Mouse (Mus musculus) intestine, embryonic 15.5 days (tissue): ENCODE data around the gene Cygb. TPM values are rescaled to one million over a fixed set of nuclear protein-coding genes. Genes with fewer than 3 reads are reported as not detected.
A peak's percentile ranks its signal among the peaks of the same experiment; 100 is the strongest.

Experiments used
- ATAC-seq: fragments of 200-750 bp; cut with Nextera tagmentation; 2 replicates; pipeline ENCODE4 v1.8.0; 2017; ENCODE audit warnings: moderate TSS enrichment, moderate library complexity
- H3K27ac ChIP-seq: fragments of 300-500 bp; sonication (generic); 2 replicates; pipeline ENCODE4 v1.5.1; 2015; ENCODE audit warnings: mild to moderate bottlenecking, inconsistent platforms
- H3K27me3 ChIP-seq: fragments of 300-500 bp; sonication (generic); replicated peaks from 2 replicates; pipeline ENCODE4 v1.6.1; 2015; ENCODE audit warnings: inconsistent platforms
- H3K36me3 ChIP-seq: fragments of 300-500 bp; sonication (generic); 2 replicates; pipeline ENCODE4 v1.6.1; 2015; ENCODE audit warnings: inconsistent platforms
- H3K4me1 ChIP-seq: fragments of 300-500 bp; sonication (generic); replicated peaks from 2 replicates; pipeline ENCODE4 v1.6.1; 2015; ENCODE audit warnings: inconsistent platforms
- H3K4me2 ChIP-seq: fragments of 300-500 bp; sonication (generic); replicated peaks from 2 replicates; pipeline ENCODE4 v1.6.1; 2015; ENCODE audit warnings: mild to moderate bottlenecking, inconsistent platforms
- H3K4me3 ChIP-seq: fragments of 300-500 bp; sonication (generic); replicated peaks from 2 replicates; pipeline ENCODE4 v1.5.1; 2015; ENCODE audit warnings: inconsistent platforms
- H3K9ac ChIP-seq: fragments of 300-500 bp; sonication (generic); 2 replicates; pipeline ENCODE4 v1.6.1; 2015; ENCODE audit warnings: inconsistent platforms
- H3K9me3 ChIP-seq: fragments of 300-500 bp; sonication (generic); 2 replicates; pipeline ENCODE4 v1.6.1; 2016; ENCODE audit warnings: inconsistent platforms
- WGBS: fragments of 180-500 bp; shearing (Covaris S2); methylation state at CpG from one replicate; pipeline ENCODE4 v1.1.7; 2015; 5-methylcytosine and 5-hydroxymethylcytosine counted together
- polyA plus RNA-seq: library from polyadenylated mRNA; unstranded; fragments of >200 nt; fragmentation: Nextera tagmentation; extraction: Ambion mirVana; gene quantifications from 2 replicates; pipeline ENCODE4 v1.2.1, GENCODE M21; 2015

The Cygb gene
- polyA plus RNA-seq, 1 experiment from 2014 or later = 12.9 TPM

- 0 out of 2 replicates have a peak overlapping the region, but pooled peaks have one; percentile 85 for H3K27ac ChIP-seq
- no peak overlapping the region for H3K4me3 ChIP-seq
- H3K27me3 ChIP-seq = peaks cover 29% of the 10 kb centered on the region
- 85% methylated on average over 13 of the region's 13 CpGs for WGBS
- H3K36me3 ChIP-seq = no peaks in the 10 kb centered on the region
- no peaks in the 10 kb centered on the region for H3K9me3 ChIP-seq
- no peak overlapping the region for H3K9ac ChIP-seq
- peaks cover 44% of the 10 kb centered on the region for H3K4me1 ChIP-seq
- ATAC-seq = no peak
- no peak overlapping the region for H3K4me2 ChIP-seq
Measured at GRCm38 (mm10) chr11:116649711-116650337, 4.3 kb downstream of the Cygb start.

- H3K36me3 ChIP-seq = no peaks in the 10 kb centered on the region
- H3K4me2 ChIP-seq = no peak overlapping the region
- H3K9ac ChIP-seq = 0 out of 2 replicates have a peak overlapping the region, but pooled peaks have one; percentile 4
- H3K9me3 ChIP-seq = no peaks in the 10 kb centered on the region
- no peak overlapping the region for H3K4me3 ChIP-seq
- H3K4me1 ChIP-seq = peaks cover 44% of the 10 kb centered on the region
- H3K27ac ChIP-seq = peak overlapping the region; percentile 85
- 74% methylated on average over 10 of the region's 10 CpGs for WGBS
- peaks cover 21% of the 10 kb centered on the region for H3K27me3 ChIP-seq
- no peak for ATAC-seq
Measured at GRCm38 (mm10) chr11:116648976-116649375, 5.1 kb downstream of the Cygb start.

GRCm38 (mm10) chr11:116648213-116648921, 5.7 kb downstream of the Cygb start:
- ATAC-seq = no peak
- H3K27me3 ChIP-seq = peaks cover 15% of the 10 kb centered on the region
- no peaks in the 10 kb centered on the region for H3K9me3 ChIP-seq
- peak overlapping the region; percentile 85 for H3K27ac ChIP-seq
- H3K9ac ChIP-seq = 0 out of 2 replicates have a peak overlapping the region, but pooled peaks have one; percentile 4
- 41% methylated on average over 18 of the region's 18 CpGs for WGBS
- H3K36me3 ChIP-seq = no peaks in the 10 kb centered on the region
- no peak overlapping the region for H3K4me3 ChIP-seq
- no peak overlapping the region for H3K4me2 ChIP-seq
- H3K4me1 ChIP-seq = peaks cover 45% of the 10 kb centered on the region

- H3K4me3 ChIP-seq = no peak overlapping the region
- peaks cover 46% of the 10 kb centered on the region for H3K4me1 ChIP-seq
- H3K4me2 ChIP-seq = no peak overlapping the region
- peaks cover 8% of the 10 kb centered on the region for H3K27me3 ChIP-seq
- H3K9ac ChIP-seq = no peak overlapping the region
- no peaks in the 10 kb centered on the region for H3K36me3 ChIP-seq
- H3K27ac ChIP-seq = peak overlapping the region; percentile 85
- peak; percentile 35; the same call in 1 of the 2 replicates for ATAC-seq
- WGBS = 35% methylated on average over 11 of the region's 11 CpGs
- H3K9me3 ChIP-seq = no peaks in the 10 kb centered on the region
Measured at GRCm38 (mm10) chr11:116647340-116647991, 6.6 kb downstream of the Cygb start.

- Histone ChIP-seq H3K4me3 (no peak overlapping the region), H3K27ac (peak overlapping the region; percentile 85; the same call in 1 of the 2 replicates), H3K9me3 (no peaks in the 10 kb centered on the region), H3K4me2 (no peak overlapping the region), H3K36me3 (no peaks in the 10 kb centered on the region), H3K27me3 (0 out of 2 replicates have a peak, but pooled peaks cover 2% of the 10 kb centered on the region), H3K4me1 (peaks cover 43% of the 10 kb centered on the region), H3K9ac (no peak overlapping the region)
- no peak for ATAC-seq
- WGBS = 89% methylated on average over 7 of the region's 7 CpGs
Measured at GRCm38 (mm10) chr11:116646771-116647170, 7.3 kb downstream of the Cygb start.

GRCm38 (mm10) chr11:116646136-116646535, 8.0 kb downstream of the Cygb start:
- no peak overlapping the region for H3K4me3 ChIP-seq
- H3K27ac ChIP-seq = no peak overlapping the region
- no peaks in the 10 kb centered on the region for H3K36me3 ChIP-seq
- WGBS = 69% methylated on average over 11 of the region's 11 CpGs
- H3K4me2 ChIP-seq = no peak overlapping the region
- H3K27me3 ChIP-seq = 0 out of 2 replicates have a peak, but pooled peaks cover 2% of the 10 kb centered on the region
- no peak for ATAC-seq
- peaks cover 43% of the 10 kb centered on the region for H3K4me1 ChIP-seq
- H3K9ac ChIP-seq = no peak overlapping the region
- no peaks in the 10 kb centered on the region for H3K9me3 ChIP-seq

- 50% methylated on average over 8 of the region's 8 CpGs for WGBS
- Histone ChIP-seq H3K4me2 (no peak overlapping the region), H3K27ac (no peak overlapping the region), H3K36me3 (no peaks in the 10 kb centered on the region), H3K9ac (no peak overlapping the region), H3K4me3 (no peak overlapping the region), H3K4me1 (peaks cover 43% of the 10 kb centered on the region), H3K9me3 (no peaks in the 10 kb centered on the region), H3K27me3 (0 out of 2 replicates have a peak, but pooled peaks cover 2% of the 10 kb centered on the region)
- ATAC-seq = no peak
Measured at GRCm38 (mm10) chr11:116645446-116646110, 8.5 kb downstream of the Cygb start.

GRCm38 (mm10) chr11:116644225-116645112, 9.6 kb downstream of the Cygb start:
- Histone ChIP-seq H3K27me3 (0 out of 2 replicates have a peak, but pooled peaks cover 2% of the 10 kb centered on the region), H3K27ac (0 out of 2 replicates have a peak overlapping the region, but pooled peaks have one; percentile 33), H3K9me3 (no peaks in the 10 kb centered on the region), H3K36me3 (no peaks in the 10 kb centered on the region), H3K9ac (no peak overlapping the region), H3K4me1 (peaks cover 43% of the 10 kb centered on the region), H3K4me3 (no peak overlapping the region), H3K4me2 (0 out of 2 replicates have a peak overlapping the region, but pooled peaks have one; percentile 45)
- WGBS = 54% methylated on average over 21 of the region's 21 CpGs
- no peak for ATAC-seq

GRCm38 (mm10) chr11:116643579-116644224, 10.4 kb downstream of the Cygb start:
- Histone ChIP-seq H3K4me1 (peaks cover 38% of the 10 kb centered on the region), H3K27ac (0 out of 2 replicates have a peak overlapping the region, but pooled peaks have one; percentile 33), H3K27me3 (0 out of 2 replicates have a peak, but pooled peaks cover 2% of the 10 kb centered on the region), H3K36me3 (no peaks in the 10 kb centered on the region), H3K4me3 (no peak overlapping the region; the same call in 1 of the 2 replicates), H3K9me3 (no peaks in the 10 kb centered on the region), H3K4me2 (peak overlapping the region; percentile 45), H3K9ac (no peak overlapping the region)
- peak; percentile 29 for ATAC-seq
- WGBS = 21% methylated on average over 19 of the region's 19 CpGs

GRCm38 (mm10) chr11:116642681-116643578, 11.2 kb downstream of the Cygb start:
- peaks cover 30% of the 10 kb centered on the region for H3K4me1 ChIP-seq
- 0 out of 2 replicates have a peak, but pooled peaks cover 2% of the 10 kb centered on the region for H3K27me3 ChIP-seq
- WGBS = 35% methylated on average over 14 of the region's 14 CpGs
- H3K9me3 ChIP-seq = no peaks in the 10 kb centered on the region
- no peak overlapping the region for H3K27ac ChIP-seq
- no peak overlapping the region; the same call in 1 of the 2 replicates for H3K4me3 ChIP-seq
- no peaks in the 10 kb centered on the region for H3K36me3 ChIP-seq
- H3K4me2 ChIP-seq = peak overlapping the region; percentile 45
- ATAC-seq = peak; percentile 72
- H3K9ac ChIP-seq = no peak overlapping the region
